Mouse (Mus musculus) stomach, postnatal 0 days (tissue): ENCODE measurements around the gene Oxct1. TPM values are rescaled to one million over a fixed set of nuclear protein-coding genes. Genes with fewer than 3 reads are reported as not detected.

Experiments used
- ATAC-seq: fragments of 200-750 bp; cut with Nextera tagmentation; 2 replicates; pipeline ENCODE4 v1.8.0; 2017; ENCODE audit not compliant: low FRiP score, low TSS enrichment
- DNase-seq: peaks from one replicate; pipeline ENCODE4 v3.0.0-alpha.2; 2016; ENCODE audit warnings: low spot score
- H3K27ac ChIP-seq: fragments of 300-500 bp; sonication (generic); replicated peaks from 2 replicates; pipeline ENCODE4 v1.5.1; 2014; ENCODE audit warnings: mild to moderate bottlenecking, control low read depth
- H3K27me3 ChIP-seq: fragments of 300-500 bp; sonication (generic); 2 replicates; pipeline ENCODE4 v1.6.1; 2014; ENCODE audit warnings: low read length; ENCODE audit not compliant: control insufficient read depth, insufficient read depth
- H3K36me3 ChIP-seq: fragments of 300-500 bp; sonication (generic); 2 replicates; pipeline ENCODE4 v1.6.1; 2014; ENCODE audit warnings: low read length, mixed read lengths; ENCODE audit not compliant: control insufficient read depth, insufficient read depth
- H3K4me1 ChIP-seq: fragments of 300-500 bp; sonication (generic); replicated peaks from 2 replicates; pipeline ENCODE4 v1.6.1; 2014; ENCODE audit warnings: antibody characterized with exemption; ENCODE audit not compliant: control insufficient read depth, insufficient read depth
- H3K4me2 ChIP-seq: fragments of 300-500 bp; sonication (generic); replicated peaks from 2 replicates; pipeline ENCODE4 v1.6.1; 2014; ENCODE audit warnings: low read depth, mild to moderate bottlenecking, control low read depth, moderate library complexity
- H3K4me3 ChIP-seq: fragments of 300-500 bp; sonication (generic); 2 replicates; pipeline ENCODE4 v1.5.1; 2014; ENCODE audit warnings: low read depth, low read length, control low read depth
- H3K9ac ChIP-seq: fragments of 300-500 bp; sonication (generic); 2 replicates; pipeline ENCODE4 v1.6.1; 2014; ENCODE audit warnings: mild to moderate bottlenecking, low read length, control low read depth, mixed read lengths
- H3K9me3 ChIP-seq: fragments of 300-500 bp; sonication (generic); 2 replicates; pipeline ENCODE4 v1.6.1; 2016; ENCODE audit warnings: low read length; ENCODE audit not compliant: control insufficient read depth
- CTCF ChIP-seq: IDR thresholded peaks from 2 replicates; pipeline ENCODE4 v1.5.1; 2016; ENCODE audit warnings: antibody characterized with exemption, low read depth, mild to moderate bottlenecking, moderate library complexity
- EP300 ChIP-seq: optimal IDR thresholded peaks from 2 replicates; pipeline ENCODE3; 2016; ENCODE audit warnings: antibody characterized with exemption
- WGBS: fragments of 180-500 bp; shearing (Covaris S2); extraction: QIAGEN DNeasy Blood & Tissue Kit; methylation state at CpG from one replicate; pipeline ENCODE4 v1.1.7; 2014; 5-methylcytosine and 5-hydroxymethylcytosine counted together
- polyA plus RNA-seq: library from polyadenylated mRNA; unstranded; fragments of >200 nt; fragmentation: Nextera tagmentation; extraction: Ambion mirVana; gene quantifications from 2 replicates; pipeline ENCODE4 v1.2.1, GENCODE M21; 2015

Oxct1 gene
- polyA plus RNA-seq, 1 experiment from 2014 or later, result 131 TPM

DNA sequence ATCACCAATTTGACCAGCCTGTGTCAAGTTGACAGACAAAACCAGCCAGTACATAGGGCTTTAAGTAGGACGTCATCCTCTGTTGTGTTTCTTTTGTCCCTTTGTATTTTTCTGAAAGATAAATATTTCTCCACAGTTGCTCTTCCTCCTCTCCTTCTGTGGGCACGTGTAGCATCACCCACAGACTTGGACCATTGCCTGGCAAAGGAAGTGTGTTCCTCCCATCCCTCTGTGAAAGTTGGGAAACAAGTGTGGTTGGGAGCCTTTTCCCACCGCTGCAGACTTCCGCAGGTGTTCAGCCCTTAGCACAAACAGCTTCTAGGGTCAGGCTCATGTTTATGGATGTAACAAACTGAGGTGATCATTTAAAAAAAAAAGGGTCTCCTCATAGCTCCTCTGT, 61.3 kb downstream of the Oxct1 start:
- Histone ChIP-seq H3K9ac (no peak overlapping the region), H3K4me1 (no peaks in the 10 kb centered on the region), H3K4me2 (no peak overlapping the region), H3K4me3 (no peak overlapping the region), H3K27ac (no peak overlapping the region), H3K27me3 (no peaks in the 10 kb centered on the region), H3K36me3 (no peaks in the 10 kb centered on the region), H3K9me3 (no peaks in the 10 kb centered on the region)
- no peak for ATAC-seq
- TF ChIP-seq CTCF, result no peak
- TF ChIP-seq EP300, result no peak
- no peak for DNase-seq
- WGBS, result 58% methylated on average over 4 of the region's 4 CpGs

DNA sequence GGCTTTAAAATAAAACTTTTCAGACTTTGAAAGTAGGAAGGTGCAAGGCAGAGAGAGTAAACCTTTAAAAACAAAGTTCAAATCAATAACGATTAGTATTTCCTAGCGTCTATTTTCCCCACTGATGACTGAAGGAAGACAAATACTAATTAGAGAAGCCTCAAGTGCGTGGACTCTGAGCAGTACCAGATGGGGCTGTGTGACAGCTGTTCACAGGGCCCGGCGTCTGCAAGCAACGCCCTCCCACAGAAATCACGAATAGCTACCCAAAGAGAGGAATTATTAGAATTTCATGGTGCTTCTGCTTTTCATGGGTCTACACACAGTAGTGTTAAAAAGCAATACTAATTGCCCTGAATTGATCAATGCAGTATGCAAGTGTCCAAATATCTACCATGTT, 61.7 kb downstream of the Oxct1 start:
- Histone ChIP-seq H3K9ac (no peak overlapping the region), H3K4me1 (no peaks in the 10 kb centered on the region), H3K27me3 (no peaks in the 10 kb centered on the region), H3K9me3 (no peaks in the 10 kb centered on the region), H3K4me2 (no peak overlapping the region), H3K36me3 (no peaks in the 10 kb centered on the region), H3K4me3 (no peak overlapping the region), H3K27ac (no peak overlapping the region)
- ATAC-seq (no peak), DNase-seq (no peak)
- TF ChIP-seq CTCF (no peak), EP300 (no peak)
- WGBS, result 66% methylated on average over 7 of the region's 7 CpGs

DNA sequence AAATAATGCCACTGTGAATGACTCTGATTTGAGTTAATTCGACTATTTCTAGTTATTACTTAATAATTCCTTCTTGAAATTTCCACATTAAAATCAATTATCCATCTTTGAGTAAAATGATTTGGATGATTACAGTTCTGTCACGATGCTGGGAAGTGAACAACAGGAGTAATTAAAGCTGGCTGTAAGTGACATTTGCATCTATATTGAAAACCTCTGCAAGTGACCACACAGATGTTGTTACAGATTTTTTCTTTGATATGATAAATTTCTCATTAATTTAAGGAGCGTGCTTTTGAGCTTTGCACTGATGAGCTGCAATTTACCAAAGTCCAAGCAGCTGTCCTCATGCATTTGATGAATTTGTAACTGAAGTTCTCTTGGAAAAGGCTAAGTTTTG, 64.4 kb downstream of the Oxct1 start:
- WGBS, result 83% methylated on average over 3 of the region's 3 CpGs
- no peak overlapping the region for H3K27ac ChIP-seq
- no peak for ATAC-seq
- no peak overlapping the region for H3K9ac ChIP-seq
- no peak overlapping the region for H3K4me3 ChIP-seq
- no peaks in the 10 kb centered on the region for H3K4me1 ChIP-seq
- H3K4me2 ChIP-seq, result no peak overlapping the region
- no peaks in the 10 kb centered on the region for H3K9me3 ChIP-seq
- H3K36me3 ChIP-seq, result no peaks in the 10 kb centered on the region; the same call in 1 of the 2 replicates
- no peak for TF ChIP-seq CTCF
- TF ChIP-seq EP300, result no peak
- H3K27me3 ChIP-seq, result no peaks in the 10 kb centered on the region
- DNase-seq, result no peak

DNA sequence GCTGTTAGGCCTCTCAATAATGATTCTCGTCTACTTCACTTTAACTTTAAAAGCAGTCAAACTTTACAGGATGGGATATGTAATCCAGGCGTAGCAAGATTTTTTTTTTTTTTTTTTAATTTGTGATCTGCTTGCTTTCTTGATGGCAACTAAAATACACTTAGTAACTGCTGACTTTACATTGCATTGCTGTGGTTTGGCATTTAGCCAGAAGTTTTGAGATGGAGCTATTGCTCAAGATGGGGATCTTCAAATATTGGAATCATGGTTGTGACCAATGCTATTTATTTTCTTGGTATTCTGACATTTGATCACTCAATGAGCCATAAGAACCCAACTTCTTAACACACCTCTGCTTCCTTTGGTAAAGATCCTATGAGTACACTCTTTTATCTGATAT, 66.4 kb downstream of the Oxct1 start:
- no peak overlapping the region for H3K4me3 ChIP-seq
- DNase-seq, result no peak
- TF ChIP-seq CTCF (no peak), EP300 (no peak)
- H3K27me3 ChIP-seq, result no peaks in the 10 kb centered on the region
- H3K27ac ChIP-seq, result no peak overlapping the region
- no peak overlapping the region for H3K4me2 ChIP-seq
- H3K36me3 ChIP-seq, result no peaks in the 10 kb centered on the region; the same call in 1 of the 2 replicates
- no peak for ATAC-seq
- WGBS, result 70% methylated on average over 2 of the region's 2 CpGs
- H3K9me3 ChIP-seq, result no peaks in the 10 kb centered on the region
- H3K4me1 ChIP-seq, result no peaks in the 10 kb centered on the region
- H3K9ac ChIP-seq, result no peak overlapping the region

DNA sequence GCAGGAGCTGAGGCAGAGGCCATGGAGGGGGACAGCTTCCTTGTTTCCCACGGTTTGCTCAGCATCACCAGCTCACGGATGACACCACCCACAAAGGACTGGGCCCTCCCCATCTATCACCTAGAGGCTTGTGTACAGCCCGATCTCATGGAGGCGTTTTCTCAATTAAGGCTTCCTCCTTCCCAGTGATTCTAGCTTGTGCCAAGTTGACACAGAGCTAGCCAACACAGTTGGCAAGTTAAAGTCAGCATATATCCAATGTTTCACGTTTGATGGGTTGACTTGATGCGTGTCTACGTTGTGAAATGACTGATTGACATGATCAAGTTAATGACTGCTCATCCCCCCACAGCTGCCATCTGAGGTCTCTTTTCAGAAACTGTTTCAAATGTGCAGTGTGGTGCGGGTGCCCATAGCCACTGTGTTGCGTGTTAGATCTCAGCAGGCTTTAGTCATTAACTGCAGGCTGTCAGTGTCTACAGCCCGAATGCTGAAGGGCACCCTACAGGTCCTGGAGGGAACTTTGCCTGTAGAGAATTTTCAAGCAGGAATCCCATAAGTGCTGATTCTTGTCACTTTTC, 74.2 kb downstream of the Oxct1 start:
- TF ChIP-seq EP300, result no peak
- DNase-seq (no peak), ATAC-seq (no peak)
- H3K9me3 ChIP-seq, result no peaks in the 10 kb centered on the region
- no peak overlapping the region for H3K4me3 ChIP-seq
- H3K27me3 ChIP-seq, result no peaks in the 10 kb centered on the region
- peaks cover 6% of the 10 kb centered on the region; the same call in 1 of the 2 replicates for H3K36me3 ChIP-seq
- no peak overlapping the region for H3K4me2 ChIP-seq
- no peak overlapping the region for H3K9ac ChIP-seq
- 89% methylated on average over 10 of the region's 10 CpGs for WGBS
- no peak overlapping the region for H3K27ac ChIP-seq
- H3K4me1 ChIP-seq, result no peaks in the 10 kb centered on the region

DNA sequence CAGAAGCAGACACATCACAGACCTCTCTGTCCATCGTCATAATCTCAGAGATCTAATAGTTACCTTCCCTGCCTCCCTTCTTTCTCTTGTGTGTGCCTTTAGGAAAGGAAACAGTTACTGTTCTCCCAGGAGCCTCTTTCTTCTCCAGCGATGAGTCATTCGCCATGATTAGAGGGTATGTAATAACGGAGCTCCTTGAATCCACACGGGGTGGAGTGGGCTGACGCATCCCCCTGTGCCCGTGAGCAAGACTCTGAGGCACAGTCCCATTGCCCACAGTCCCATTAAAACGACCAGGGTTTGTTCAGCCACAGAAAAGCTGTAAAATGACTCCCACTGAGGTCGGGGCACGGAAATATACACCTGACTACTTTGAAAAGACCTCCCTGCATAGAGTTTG, 74.8 kb downstream of the Oxct1 start:
- no peaks in the 10 kb centered on the region for H3K4me1 ChIP-seq
- DNase-seq, result no peak
- no peak for ATAC-seq
- 66% methylated on average over 10 of the region's 10 CpGs for WGBS
- no peak overlapping the region for H3K4me2 ChIP-seq
- no peak overlapping the region for H3K27ac ChIP-seq
- TF ChIP-seq EP300 (no peak), CTCF (no peak)
- no peak overlapping the region for H3K9ac ChIP-seq
- no peaks in the 10 kb centered on the region for H3K9me3 ChIP-seq
- no peak overlapping the region for H3K4me3 ChIP-seq
- no peaks in the 10 kb centered on the region for H3K27me3 ChIP-seq
- peaks cover 6% of the 10 kb centered on the region; the same call in 1 of the 2 replicates for H3K36me3 ChIP-seq
